Mouse (Mus musculus) kidney, adult 2 months (tissue): ENCODE data around the gene Cela2a.

Experiments used
- CTCF ChIP-seq: fragments of 200-500 bp; conservative IDR thresholded peaks from 2 replicates; pipeline ENCODE4 v1.5.1; 2011; ENCODE audit warnings: low read depth, mild to moderate bottlenecking, control low read depth, low read length, moderate library complexity, mixed read lengths; ENCODE audit not compliant: insufficient read depth, insufficient read length
- POLR2A ChIP-seq: fragments of 200-500 bp; IDR thresholded peaks from one replicate; pipeline ENCODE4 v1.6.1; 2011; ENCODE audit warnings: low read depth, low read length, control low read depth

DNA sequence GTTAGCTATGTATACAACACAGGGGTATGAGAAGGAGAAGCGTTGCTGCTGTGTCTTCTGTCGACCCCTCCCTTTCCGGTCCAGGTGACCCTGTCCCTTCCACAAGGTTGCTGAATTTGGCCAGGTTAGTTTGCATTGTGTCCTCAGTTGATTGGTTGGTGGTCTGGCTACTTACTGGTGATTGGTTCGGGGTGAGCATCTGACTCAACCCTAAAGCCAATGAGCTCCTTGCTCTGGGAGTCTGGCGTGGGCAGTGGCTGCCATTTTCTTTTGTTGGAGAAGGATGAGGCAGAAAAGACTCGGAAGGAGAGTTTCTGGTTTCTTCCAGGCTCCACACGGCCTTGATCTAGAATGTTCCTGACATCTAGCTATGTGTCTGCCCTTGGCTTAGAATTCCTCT, 6.6 kb downstream of the Cela2a start:
- TF ChIP-seq CTCF (no peak), POLR2A (no peak)
